Mouse (Mus musculus) embryonic fibroblast, embryonic 13.5 days (primary cell): ENCODE measurements at regions not wholly inside any gene's neighbourhood (a gene's known extent, or its start where the extent isn't known, plus 50 kb on each side); places are given as distances from the start of the nearest gene placed in this dataset.

Source experiments
- CTCF ChIP-seq: IDR thresholded peaks from 2 replicates; pipeline ENCODE4 v1.5.1; 2011; ENCODE audit warnings: mild to moderate bottlenecking, control low read depth, low read length, moderate library complexity, borderline replicate concordance; ENCODE audit not compliant: insufficient read depth
- POLR2A ChIP-seq: IDR thresholded peaks from 2 replicates; pipeline ENCODE4 v1.6.1; 2011; ENCODE audit warnings: low read depth, mild to moderate bottlenecking, control low read depth, low read length, moderate library complexity

GRCm38 (mm10) chr9:80819070-80819469 is 353.8 kb upstream of the Impg1 start:
- TF ChIP-seq POLR2A: no peak
- no peak for TF ChIP-seq CTCF
